Mouse (Mus musculus) neural tube, embryonic 13.5 days (tissue): ENCODE results near the gene Actl11. TPM values are rescaled to one million over a fixed set of nuclear protein-coding genes. Genes with fewer than 3 reads are reported as not detected.

Source experiments
- ATAC-seq: fragments of 200-750 bp; cut with Nextera tagmentation; 2 replicates; pipeline ENCODE4 v1.8.0; 2017; ENCODE audit warnings: low read depth, mild to moderate bottlenecking, moderate TSS enrichment, moderate library complexity
- H3K27ac ChIP-seq: fragments of 300-500 bp; sonication (generic); replicated peaks from 2 replicates; pipeline ENCODE4 v1.5.1; 2015; ENCODE audit warnings: moderate library complexity, mild to moderate bottlenecking, inconsistent platforms
- H3K27me3 ChIP-seq: fragments of 300-500 bp; sonication (generic); 2 replicates; pipeline ENCODE4 v1.6.1; 2015; ENCODE audit warnings: mild to moderate bottlenecking, inconsistent platforms
- H3K36me3 ChIP-seq: fragments of 300-500 bp; sonication (generic); 2 replicates; pipeline ENCODE4 v1.6.1; 2015; ENCODE audit warnings: mild to moderate bottlenecking, inconsistent platforms
- H3K4me1 ChIP-seq: fragments of 300-500 bp; sonication (generic); replicated peaks from 2 replicates; pipeline ENCODE4 v1.6.1; 2015; ENCODE audit warnings: inconsistent platforms
- H3K4me2 ChIP-seq: fragments of 300-500 bp; sonication (generic); 2 replicates; pipeline ENCODE4 v1.6.1; 2015; ENCODE audit warnings: inconsistent platforms, mild to moderate bottlenecking, moderate library complexity
- H3K4me3 ChIP-seq: fragments of 300-500 bp; sonication (generic); 2 replicates; pipeline ENCODE4 v1.5.1; 2015; ENCODE audit warnings: mild to moderate bottlenecking, inconsistent platforms
- H3K9ac ChIP-seq: fragments of 300-500 bp; sonication (generic); 2 replicates; pipeline ENCODE4 v1.6.1; 2015; ENCODE audit warnings: moderate library complexity, mild to moderate bottlenecking, inconsistent platforms
- H3K9me3 ChIP-seq: fragments of 300-500 bp; sonication (generic); 2 replicates; pipeline ENCODE4 v1.6.1; 2016; ENCODE audit warnings: inconsistent platforms
- WGBS: fragments of 180-500 bp; shearing (Covaris S2); methylation state at CpG from one replicate; pipeline ENCODE4 v1.1.7; 2015; 5-methylcytosine and 5-hydroxymethylcytosine counted together
- polyA plus RNA-seq: library from polyadenylated mRNA; unstranded; fragments of >200 nt; fragmentation: Nextera tagmentation; extraction: Ambion mirVana; gene quantifications from 2 replicates; pipeline ENCODE4 v1.2.1, GENCODE M21; 2015

Gene Actl11
- polyA plus RNA-seq, 1 experiment from 2014 or later, result not detected

GRCm38 (mm10) chr9:107968531-107968930 lies 40.3 kb downstream of the Actl11 start:
- Histone ChIP-seq H3K27me3 (no peaks in the 10 kb centered on the region), H3K9me3 (no peaks in the 10 kb centered on the region), H3K27ac (no peak overlapping the region), H3K4me1 (no peaks in the 10 kb centered on the region), H3K4me3 (no peak overlapping the region), H3K4me2 (no peak overlapping the region), H3K9ac (no peak overlapping the region; the same call in 1 of the 2 replicates), H3K36me3 (0 out of 2 replicates have a peak, but pooled peaks cover 5% of the 10 kb centered on the region)
- ATAC-seq, result no peak
- 89% methylated on average over 7 of the region's 7 CpGs for WGBS

GRCm38 (mm10) chr9:107970311-107970710 lies 42.0 kb downstream of the Actl11 start:
- 87% methylated on average over 5 of the region's 5 CpGs for WGBS
- H3K4me2 ChIP-seq, result no peak overlapping the region
- no peak overlapping the region for H3K4me3 ChIP-seq
- H3K27ac ChIP-seq, result no peak overlapping the region
- no peaks in the 10 kb centered on the region for H3K27me3 ChIP-seq
- H3K36me3 ChIP-seq, result 0 out of 2 replicates have a peak, but pooled peaks cover 5% of the 10 kb centered on the region
- H3K9me3 ChIP-seq, result no peaks in the 10 kb centered on the region
- no peak overlapping the region for H3K9ac ChIP-seq
- H3K4me1 ChIP-seq, result no peaks in the 10 kb centered on the region
- no peak for ATAC-seq

DNA sequence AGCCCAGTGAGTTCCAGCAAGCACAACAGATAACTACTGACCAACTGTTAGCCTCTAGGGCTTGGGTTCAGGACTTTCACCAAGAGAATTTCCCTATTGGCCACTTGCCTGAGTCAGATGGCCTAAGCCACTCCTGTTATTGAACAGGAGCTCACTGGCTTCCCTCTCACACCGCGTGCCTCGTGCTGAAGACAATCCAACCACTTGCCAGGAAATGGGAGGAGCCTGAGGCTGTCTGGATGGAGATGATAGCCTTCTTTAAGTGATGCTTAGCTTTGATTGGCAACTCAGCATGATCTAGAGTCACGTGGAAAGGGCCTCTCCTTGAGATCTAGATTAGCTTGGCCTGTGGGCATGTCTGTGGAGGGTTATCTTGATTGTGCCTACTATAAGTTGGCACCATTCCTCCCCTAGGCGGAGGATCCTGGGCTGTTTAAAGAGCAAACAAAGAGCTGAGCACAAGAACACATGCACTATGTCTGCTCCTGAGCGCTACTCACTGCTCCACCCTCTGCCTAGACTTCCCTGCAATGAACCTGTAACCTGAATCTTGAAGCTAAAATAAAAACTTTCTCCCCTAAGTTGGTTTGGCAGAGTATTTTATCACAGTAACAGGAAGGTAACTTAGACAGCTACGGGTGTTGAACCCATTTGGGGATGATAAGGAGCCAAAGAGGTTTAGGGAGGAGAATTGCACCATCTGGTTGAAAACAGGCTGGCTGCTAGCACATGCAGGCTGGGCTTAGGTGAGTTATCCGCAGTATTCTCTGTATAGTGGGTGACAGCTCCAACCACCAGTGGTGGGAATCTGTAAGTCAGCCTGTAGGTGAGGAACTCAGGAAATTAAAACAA lies 43.6 kb downstream of the Actl11 start:
- H3K27me3 ChIP-seq, result no peaks in the 10 kb centered on the region
- H3K27ac ChIP-seq, result no peak overlapping the region
- 0 out of 2 replicates have a peak, but pooled peaks cover 4% of the 10 kb centered on the region for H3K4me1 ChIP-seq
- H3K4me3 ChIP-seq, result no peak overlapping the region
- 0 out of 2 replicates have a peak, but pooled peaks cover 5% of the 10 kb centered on the region for H3K36me3 ChIP-seq
- no peak for ATAC-seq
- H3K9me3 ChIP-seq, result no peaks in the 10 kb centered on the region
- H3K9ac ChIP-seq, result no peak overlapping the region
- WGBS, result 83% methylated on average over 8 of the region's 8 CpGs
- no peak overlapping the region for H3K4me2 ChIP-seq

GRCm38 (mm10) chr9:107974491-107975171 lies 46.4 kb downstream of the Actl11 start:
- Histone ChIP-seq H3K4me2 (no peak overlapping the region), H3K36me3 (0 out of 2 replicates have a peak, but pooled peaks cover 3% of the 10 kb centered on the region), H3K27ac (no peak overlapping the region), H3K9me3 (no peaks in the 10 kb centered on the region), H3K4me1 (0 out of 2 replicates have a peak, but pooled peaks cover 4% of the 10 kb centered on the region), H3K9ac (no peak overlapping the region), H3K4me3 (no peak overlapping the region), H3K27me3 (no peaks in the 10 kb centered on the region)
- ATAC-seq, result no peak
- WGBS, result 84% methylated on average over 10 of the region's 10 CpGs

DNA sequence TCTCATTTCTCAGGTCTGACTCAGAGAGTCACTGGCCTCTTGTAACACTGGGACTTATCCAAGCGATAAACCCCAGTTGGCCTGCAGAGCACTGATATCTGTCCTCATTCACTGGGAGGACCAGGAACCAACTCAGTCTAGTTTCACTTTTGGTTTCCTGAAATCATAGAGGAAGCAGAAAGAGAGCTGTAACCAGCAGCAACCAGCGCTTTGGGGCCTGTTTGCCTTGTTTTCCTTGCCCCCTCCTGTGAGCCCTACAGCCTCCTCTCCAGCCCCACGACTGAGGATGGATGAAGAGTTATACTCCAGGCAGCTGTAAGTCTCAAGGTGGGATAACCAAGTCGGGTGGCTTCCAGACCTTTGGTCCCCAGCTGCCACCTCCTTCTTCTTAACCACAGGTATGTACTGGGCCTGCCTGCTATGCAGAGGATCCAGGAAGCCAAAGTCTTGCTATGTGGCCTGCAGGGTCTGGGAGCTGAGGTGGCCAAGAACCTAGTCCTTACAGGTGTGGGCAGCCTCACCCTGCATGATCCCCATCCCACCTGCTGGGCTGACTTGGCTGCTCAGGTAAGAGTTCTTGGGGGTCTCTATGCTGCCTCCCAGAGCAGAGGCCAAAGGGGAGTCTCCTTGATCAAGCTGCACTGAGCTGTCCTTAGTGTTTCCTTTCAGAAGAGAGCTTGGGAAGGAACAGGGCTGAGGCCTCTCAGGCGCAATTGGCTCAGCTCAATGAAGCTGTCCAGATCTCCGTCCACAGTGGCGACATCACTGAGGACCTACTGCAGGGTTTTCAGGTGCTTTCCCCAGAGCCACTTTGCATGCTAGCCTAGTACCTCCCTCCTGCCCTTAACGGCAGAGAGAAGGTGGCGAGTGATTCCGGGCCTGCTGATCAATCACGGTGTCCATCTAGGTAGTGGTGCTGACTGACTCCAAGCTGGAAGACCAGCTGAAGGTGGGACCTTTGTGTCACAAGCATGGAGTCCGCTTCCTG lies 47.4 kb downstream of the Actl11 start, which contains the start of gene Uba7:
Gene Uba7 (plus strand): TSS at position 107 of the 988 bp plus-strand sequence.
- no peak within 1 kb of the TSS for H3K27ac ChIP-seq
- 69% methylated on average over 12 of the region's 12 CpGs for WGBS

GRCm38 (mm10) chr9:107978815-107979214 lies 50.5 kb downstream of the Actl11 start:
- Histone ChIP-seq H3K27ac (no peak overlapping the region), H3K4me2 (no peak overlapping the region), H3K9me3 (no peaks in the 10 kb centered on the region), H3K4me3 (no peak overlapping the region), H3K36me3 (no peaks in the 10 kb centered on the region), H3K9ac (no peak overlapping the region), H3K27me3 (peaks cover 9% of the 10 kb centered on the region), H3K4me1 (peaks cover 31% of the 10 kb centered on the region)
- WGBS, result 90% methylated on average over 12 of the region's 12 CpGs
- no peak for ATAC-seq

More for the DNA sequence above, 47.4 kb downstream of the Actl11 start, which contains the start of gene Uba7:
- H3K4me1 ChIP-seq, result 0 out of 2 replicates have a peak, but pooled peaks cover 5% of the 10 kb centered on the region
- no peaks in the 10 kb centered on the region for H3K9me3 ChIP-seq
- H3K9ac ChIP-seq, result no peak within 1 kb of the TSS
- H3K36me3 ChIP-seq, result no peaks in the 10 kb centered on the region
- H3K4me3 ChIP-seq, result no peak within 1 kb of the TSS
- ATAC-seq, result no peak
- no peak within 1 kb of the TSS for H3K4me2 ChIP-seq
- no peaks in the 10 kb centered on the region for H3K27me3 ChIP-seq

Other genes starting within 250 kb of the Actl11 start
- 0.96 and 2.4 TPM in 2 replicates for gene Gnat1, start 248.8 kb upstream of the Actl11 start, polyA plus RNA-seq
- gene Sema3f, start 218.0 kb upstream of the Actl11 start, polyA plus RNA-seq, result 12.2 and 13.2 TPM in 2 replicates
- gene Rbm5, start 157.5 kb upstream of the Actl11 start, polyA plus RNA-seq, result 252 and 279 TPM in 2 replicates
- 103 and 114 TPM in 2 replicates for gene Rbm6, start 55.2 kb upstream of the Actl11 start, polyA plus RNA-seq
- 25.6 and 26.6 TPM in 2 replicates for gene Mon1a, start 40.3 kb upstream of the Actl11 start, polyA plus RNA-seq
- gene Mst1r, start 21.6 kb upstream of the Actl11 start, polyA plus RNA-seq, result 2.9 and 3.4 TPM in 2 replicates
- gene Camkv, start 7.2 kb downstream of the Actl11 start, polyA plus RNA-seq, result 11.4 and 12.8 TPM in 2 replicates
- 6.7 and 8.7 TPM in 2 replicates for gene Traip, start 21.7 kb downstream of the Actl11 start, polyA plus RNA-seq
- 7.6 and 9.3 TPM in 2 replicates for gene Uba7, start 47.0 kb downstream of the Actl11 start, polyA plus RNA-seq
- gene Gm20661, start 54.6 kb downstream of the Actl11 start, polyA plus RNA-seq, result 2.0 and 2.2 TPM in 2 replicates
- gene Inka1, start 57.4 kb downstream of the Actl11 start, polyA plus RNA-seq, result 28.8 and 30.7 TPM in 2 replicates
- 2.6 and 3.4 TPM in 2 replicates for gene Cdhr4, start 64.0 kb downstream of the Actl11 start, polyA plus RNA-seq
- 1.4 TPM in 1 of 2 replicates, not detected in the other for gene Gm20662, start 67.9 kb downstream of the Actl11 start, polyA plus RNA-seq
- 94.1 and 94.9 TPM in 2 replicates for gene Ip6k1, start 74.0 kb downstream of the Actl11 start, polyA plus RNA-seq
- 21.9 and 25.3 TPM in 2 replicates for gene Gmppb, start 120.8 kb downstream of the Actl11 start, polyA plus RNA-seq
- 2.8 and 3.0 TPM in 2 replicates for gene Amigo3, start 124.7 kb downstream of the Actl11 start, polyA plus RNA-seq
- gene Mst1, start 152.0 kb downstream of the Actl11 start, polyA plus RNA-seq, result 0.18 TPM in 1 of 2 replicates, not detected in the other
- gene Rnf123, start 154.9 kb downstream of the Actl11 start, polyA plus RNA-seq, result 43.8 and 44.0 TPM in 2 replicates
- 48.6 and 64.1 TPM in 2 replicates for gene Apeh, start 166.1 kb downstream of the Actl11 start, polyA plus RNA-seq